9 mouse cellular contexts compared by ENCODE assay signal in genomic region chr17:4997968-4998367, GRCm38 (mm10). TPM values are rescaled to one million over a fixed set of nuclear protein-coding genes. Genes with fewer than 3 reads are reported as not detected.
DNase-seq lines count a peak whose midpoint lies in the region; ATAC-seq and TF ChIP-seq lines count a peak whose summit lies in the region.
"Had no signal": no experiment of that assay in that cellular context is flagged by ENCODE, and none has a peak within 500 bp of the region (broad histone marks: within the 10 kb centered on the region; RNA-seq: fewer than 3 reads in every experiment).

No protein-coding gene starts in this region.

- H3K4me3 ChIP-seq in left cerebral cortex, adult 2 months, result peak overlapping the region; percentile 90
- peak overlapping the region; percentile 96 for H3K4me3 ChIP-seq in forebrain, embryonic 10.5 days
- peak overlapping the region; percentile 97 for H3K4me3 ChIP-seq in limb, embryonic 10.5 days
- peak overlapping the region; percentile 98 for H3K4me3 ChIP-seq in neural tube, embryonic 13.5 days

- intact Hi-C loops in left cerebral cortex, adult 2 months (cut with DNase I), result loop anchor here (10.0 kb wide), 1 partner anchor 533 kb away; no protein-coding TSS in a partner anchor
- intact Hi-C loops in left cerebral cortex, postnatal 14 days (cut with DNase I), result loop anchor here (5.0 to 10.0 kb wide), 2 partner anchors 194 to 407 kb away; no protein-coding TSS in a partner anchor

- no peak for TF ChIP-seq CTCF in left cerebral cortex, adult 2 months (IDR thresholded peaks at IDR 0.05)

- 56% methylated on average over 3 of the region's 3 CpGs for WGBS in forebrain, embryonic 10.5 days
- 55% methylated on average over 3 of the region's 3 CpGs for WGBS in limb, embryonic 10.5 days
- WGBS in neural tube, embryonic 13.5 days, result 17% methylated on average over 3 of the region's 3 CpGs

- H3K4me2 ChIP-seq in neural tube, embryonic 13.5 days, result peak overlapping the region; percentile 69

- no peaks in the 10 kb centered on the region for H3K27me3 ChIP-seq in forebrain, embryonic 10.5 days (ENCODE audit: poor library complexity, severe bottlenecking)
- no peaks in the 10 kb centered on the region for H3K27me3 ChIP-seq in limb, embryonic 10.5 days (ENCODE audit: low read depth, poor library complexity, severe bottlenecking)
- H3K27me3 ChIP-seq in neural tube, embryonic 13.5 days, result no peaks in the 10 kb centered on the region
- H3K27me3 ChIP-seq: Patski had no signal

- H3K4me1 ChIP-seq in forebrain, embryonic 10.5 days, result peaks cover 68% of the 10 kb centered on the region
- H3K4me1 ChIP-seq in limb, embryonic 10.5 days, result peaks cover 47% of the 10 kb centered on the region
- H3K4me1 ChIP-seq in neural tube, embryonic 13.5 days (replicated peaks), result peaks cover 56% of the 10 kb centered on the region

- no peaks in the 10 kb centered on the region for H3K36me3 ChIP-seq in forebrain, embryonic 10.5 days (replicated peaks)
- no peaks in the 10 kb centered on the region for H3K36me3 ChIP-seq in limb, embryonic 10.5 days
- H3K36me3 ChIP-seq in neural tube, embryonic 13.5 days, result no peaks in the 10 kb centered on the region

- no peak overlapping the region for H3K27ac ChIP-seq in left cerebral cortex, adult 2 months
- no peak overlapping the region for H3K27ac ChIP-seq in forebrain, embryonic 10.5 days
- no peak overlapping the region for H3K27ac ChIP-seq in limb, embryonic 10.5 days
- H3K27ac ChIP-seq in neural tube, embryonic 13.5 days (replicated peaks), result no peak overlapping the region

- H3K9me3 ChIP-seq in forebrain, embryonic 10.5 days, result no peaks in the 10 kb centered on the region
- no peaks in the 10 kb centered on the region for H3K9me3 ChIP-seq in limb, embryonic 10.5 days (replicated peaks)
- H3K9me3 ChIP-seq in neural tube, embryonic 13.5 days, result no peaks in the 10 kb centered on the region

- peak overlapping the region; percentile 50; the same call in 1 of the 2 replicates for H3K9ac ChIP-seq in neural tube, embryonic 13.5 days

- DNase-seq in left cerebral cortex, adult 2 months (ENCODE audit: extremely low spot score in 1 of 2, low spot score in 2 of 2), result no peak
- no peak for DNase-seq in left cerebral cortex, postnatal 14 days (ENCODE audit: low spot score in 2 of 2)
- no peak for DNase-seq in forebrain, embryonic 10.5 days (ENCODE audit: extremely low spot score, low spot score)
- DNase-seq in limb, embryonic 10.5 days (ENCODE audit: low spot score), result no peak
- no peak for DNase-seq in retina, embryonic 14.5 days (ENCODE audit: low spot score)
- no peak for DNase-seq in gastrocnemius, adult 8-10 months (ENCODE audit: low spot score in 2 of 2)

- no peak for ATAC-seq in neural tube, embryonic 13.5 days (ENCODE audit: low read depth)
- no peak for ATAC-seq in megakaryocyte progenitor cell, adult 5-6 weeks (replicated peaks; ENCODE audit: poor library complexity)

RNA-seq across cellular contexts. Expression of gene Arid1b, which starts 3.8 kb away (rescaled TPM):
- 10 to 100 TPM; 81.4 to 86.1 TPM for total RNA-seq in left cerebral cortex, adult 2 months (2021)
- total RNA-seq in left cerebral cortex, postnatal 14 days (2021), result 10 to 100 TPM; 77.7 to 79.6 TPM
- polyA plus RNA-seq in forebrain, embryonic 10.5 days (2016; fragmentation: Nextera tagmentation; extraction: Ambion mirVana), result 9.1 and 9.6 TPM in 2 replicates
- polyA plus RNA-seq in limb, embryonic 10.5 days (2016; fragmentation: Nextera tagmentation; extraction: Ambion mirVana), result 10.7 and 12.5 TPM in 2 replicates
- 14.1 and 14.4 TPM in 2 replicates for polyA plus RNA-seq in neural tube, embryonic 13.5 days (2015; fragmentation: Nextera tagmentation; extraction: Ambion mirVana)
- total RNA-seq in megakaryocyte progenitor cell, adult 5-6 weeks (2015), result 34.1 and 42.0 TPM in 2 replicates
- 20.6 and 23.6 TPM in 2 replicates for total RNA-seq in megakaryocyte progenitor cell, adult 5-6 weeks (2017)
- total RNA-seq in gastrocnemius, adult 8-10 months (2022), result 10 to 100 TPM; 30.8 to 35.6 (median 33.9) TPM
